Mouse (Mus musculus) bone marrow macrophage, adult 2 months (primary cell): ENCODE results near the gene Hlx. TPM values are rescaled to one million over a fixed set of nuclear protein-coding genes. Genes with fewer than 3 reads are reported as not detected.

ENCODE experiments used
- H3K27ac ChIP-seq: 2 replicates; pipeline ENCODE4 v1.5.1; 2012; ENCODE audit warnings: low read depth, low read length; ENCODE audit not compliant: insufficient read depth
- H3K4me1 ChIP-seq: 2 replicates; pipeline ENCODE4 v1.6.1; 2012; ENCODE audit warnings: low read length; ENCODE audit not compliant: control insufficient read depth, insufficient read depth
- H3K4me3 ChIP-seq: 2 replicates; pipeline ENCODE4 v1.5.1; 2012; ENCODE audit warnings: mild to moderate bottlenecking, low read length, moderate library complexity; ENCODE audit not compliant: insufficient read depth
- CTCF ChIP-seq: IDR thresholded peaks from 2 replicates; pipeline ENCODE4 v1.5.1; 2012; ENCODE audit warnings: low read depth, mild to moderate bottlenecking, low read length, moderate library complexity
- POLR2A ChIP-seq: IDR thresholded peaks from 2 replicates; pipeline ENCODE4 v1.6.1; 2012; ENCODE audit warnings: mild to moderate bottlenecking, low read depth, low read length, borderline replicate concordance
- polyA plus RNA-seq: library from polyadenylated mRNA; stranded (reverse); fragments of >200 nt; gene quantifications from 2 replicates; pipeline ENCODE4 v1.2.4, GENCODE M21; 2012; ENCODE audit not compliant: missing spikeins, insufficient read depth, insufficient read length

The Hlx gene
- 63.1 and 68.5 TPM in 2 replicates for polyA plus RNA-seq

- no peak for TF ChIP-seq CTCF
- TF ChIP-seq POLR2A, result no peak
- peak within 1 kb of the TSS; percentile 91 for H3K4me3 ChIP-seq
- H3K27ac ChIP-seq, result peak within 1 kb of the TSS; percentile 97
- H3K4me1 ChIP-seq, result peaks cover 18% of the 10 kb centered on the region
Measured at GRCm38 (mm10) chr1:184732556-184733049, at the start of gene Hlx. TSS of gene Hlx (minus strand) at chr1:184732619.

- H3K4me1 ChIP-seq, result 0 out of 2 replicates have a peak, but pooled peaks cover 2% of the 10 kb centered on the region
- H3K27ac ChIP-seq, result no peak overlapping the region
- TF ChIP-seq CTCF (no peak), POLR2A (no peak)
- H3K4me3 ChIP-seq, result no peak overlapping the region
Measured at GRCm38 (mm10) chr1:184782161-184782513, 49.7 kb upstream of the Hlx start.

DNA sequence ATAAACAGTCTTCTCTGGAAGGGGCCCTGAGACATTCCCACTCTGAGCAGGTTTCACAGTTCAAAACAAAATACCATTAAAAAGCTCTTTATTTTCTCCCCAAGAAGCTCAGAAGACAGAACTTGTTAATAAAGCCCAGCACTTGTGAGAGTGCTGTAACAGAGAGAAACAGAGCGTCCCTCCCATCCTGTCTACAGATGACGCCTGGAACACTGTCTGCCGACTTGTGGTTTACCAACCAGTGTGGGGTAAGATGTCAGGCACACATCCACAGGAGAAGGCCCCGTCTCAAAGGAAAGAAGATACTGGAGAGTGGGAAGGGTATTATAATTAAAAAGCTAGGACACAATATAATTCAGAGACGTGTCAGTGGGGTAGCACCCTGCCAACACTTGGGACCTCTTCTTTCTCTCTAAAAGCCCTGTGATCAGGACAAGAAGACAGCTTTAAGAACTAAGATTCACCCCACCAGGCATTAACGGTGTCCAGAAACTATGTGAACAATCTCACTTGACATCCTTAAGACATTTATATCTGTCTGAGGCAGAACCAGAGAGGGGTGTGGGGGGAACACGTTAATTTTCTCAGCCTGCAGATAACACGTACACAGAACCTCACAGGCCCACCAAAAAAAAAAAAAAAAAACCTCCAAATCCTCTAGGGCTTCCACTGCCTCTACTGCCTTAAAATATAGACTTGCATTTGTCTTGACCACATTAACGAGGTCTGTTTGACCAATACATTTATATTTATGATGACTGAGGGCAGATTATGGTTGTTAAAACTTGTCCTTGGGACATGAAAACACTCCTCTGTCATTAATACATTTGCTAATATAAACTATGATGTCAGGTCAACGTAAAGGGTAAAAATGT, 49.1 kb upstream of the Hlx start:
- Histone ChIP-seq H3K4me1 (0 out of 2 replicates have a peak, but pooled peaks cover 2% of the 10 kb centered on the region), H3K27ac (no peak overlapping the region), H3K4me3 (no peak overlapping the region)
- TF ChIP-seq CTCF (no peak), POLR2A (no peak)

DNA sequence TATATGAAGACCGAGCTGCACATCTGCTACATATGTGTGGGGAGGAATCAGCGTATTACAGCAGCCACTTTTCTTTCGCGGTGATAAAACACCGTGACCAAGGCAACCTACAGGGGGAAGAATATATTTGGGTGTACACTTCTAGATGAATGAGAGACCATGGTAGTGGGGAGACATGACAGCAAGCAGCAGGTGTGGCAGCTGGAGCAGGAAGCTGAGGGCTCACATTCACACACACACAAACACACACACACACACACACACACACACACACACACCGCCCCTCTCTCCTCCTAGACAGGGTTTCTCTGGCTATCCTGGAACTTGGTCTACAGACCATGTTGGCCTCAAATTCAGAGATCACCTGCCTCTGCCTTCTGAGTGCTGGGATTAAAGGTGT, 45.7 kb upstream of the Hlx start:
- H3K4me1 ChIP-seq, result 0 out of 2 replicates have a peak, but pooled peaks cover 2% of the 10 kb centered on the region
- TF ChIP-seq POLR2A, result no peak
- no peak for TF ChIP-seq CTCF
- no peak overlapping the region for H3K4me3 ChIP-seq
- H3K27ac ChIP-seq, result no peak overlapping the region

GRCm38 (mm10) chr1:184777061-184777795, 44.8 kb upstream of the Hlx start:
- 0 out of 2 replicates have a peak, but pooled peaks cover 2% of the 10 kb centered on the region for H3K4me1 ChIP-seq
- no peak overlapping the region for H3K27ac ChIP-seq
- no peak for TF ChIP-seq CTCF
- no peak for TF ChIP-seq POLR2A
- H3K4me3 ChIP-seq, result no peak overlapping the region

GRCm38 (mm10) chr1:184775289-184775688, 42.9 kb upstream of the Hlx start:
- TF ChIP-seq POLR2A (no peak), CTCF (no peak)
- peaks cover 6% of the 10 kb centered on the region; the same call in 1 of the 2 replicates for H3K4me1 ChIP-seq
- no peak overlapping the region for H3K4me3 ChIP-seq
- no peak overlapping the region for H3K27ac ChIP-seq

DNA sequence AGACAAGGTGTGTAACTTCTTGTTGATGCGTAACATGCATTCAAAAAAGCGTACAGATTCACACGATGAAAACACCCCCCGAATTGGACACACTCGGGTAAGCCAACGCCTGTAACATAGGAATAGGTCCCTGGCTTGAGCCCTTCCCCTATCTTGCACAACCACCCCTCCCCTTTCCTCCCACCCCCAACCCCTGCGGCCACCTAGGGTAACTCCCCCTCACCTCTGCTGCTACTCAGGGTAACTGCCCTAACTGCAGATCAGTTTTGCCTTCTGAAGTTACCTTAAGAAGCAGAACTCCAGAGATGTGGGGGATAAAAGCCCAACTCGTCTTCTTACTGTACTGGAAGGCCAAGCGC, 39.5 kb upstream of the Hlx start:
- TF ChIP-seq POLR2A (no peak), CTCF (no peak)
- H3K4me3 ChIP-seq, result no peak overlapping the region
- peaks cover 4% of the 10 kb centered on the region; the same call in 1 of the 2 replicates for H3K4me1 ChIP-seq
- H3K27ac ChIP-seq, result no peak overlapping the region

DNA sequence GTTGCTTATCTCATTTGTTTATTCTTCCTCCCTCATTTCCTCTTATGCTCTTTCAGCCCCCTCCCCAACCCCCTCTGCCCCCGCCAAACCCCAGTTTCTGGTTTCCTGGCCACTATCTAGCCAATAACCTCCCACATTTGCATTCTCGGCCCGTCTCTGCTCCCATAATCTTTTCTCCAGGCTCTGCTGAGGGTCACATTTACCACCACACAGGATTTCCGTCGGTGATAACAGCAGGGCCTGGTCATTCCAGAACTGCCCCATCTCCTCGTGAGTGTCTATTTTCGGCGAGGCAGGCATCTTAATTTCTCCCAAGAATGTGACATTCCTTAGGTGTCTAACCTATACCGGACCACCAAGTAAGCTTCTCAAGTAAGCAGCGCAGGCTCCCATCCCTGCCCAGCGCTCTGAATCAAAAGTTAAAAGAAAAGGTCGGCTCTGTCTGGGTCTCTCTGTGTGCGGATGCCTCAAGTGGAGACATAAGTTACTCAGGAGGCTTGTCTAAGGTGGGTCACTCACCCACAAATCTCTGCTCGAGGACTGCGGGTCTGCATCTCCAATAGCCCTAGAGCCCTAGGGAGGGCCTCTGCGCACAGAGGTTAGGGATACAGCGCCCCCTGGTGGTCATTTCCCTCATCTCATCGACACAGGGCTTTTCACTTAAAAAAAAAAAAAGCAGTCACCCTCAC, 38.9 kb upstream of the Hlx start:
- peak; percentile 88 for TF ChIP-seq CTCF
- TF ChIP-seq POLR2A, result no peak
- Histone ChIP-seq H3K4me3 (no peak overlapping the region), H3K4me1 (peaks cover 4% of the 10 kb centered on the region; the same call in 1 of the 2 replicates), H3K27ac (no peak overlapping the region)

DNA sequence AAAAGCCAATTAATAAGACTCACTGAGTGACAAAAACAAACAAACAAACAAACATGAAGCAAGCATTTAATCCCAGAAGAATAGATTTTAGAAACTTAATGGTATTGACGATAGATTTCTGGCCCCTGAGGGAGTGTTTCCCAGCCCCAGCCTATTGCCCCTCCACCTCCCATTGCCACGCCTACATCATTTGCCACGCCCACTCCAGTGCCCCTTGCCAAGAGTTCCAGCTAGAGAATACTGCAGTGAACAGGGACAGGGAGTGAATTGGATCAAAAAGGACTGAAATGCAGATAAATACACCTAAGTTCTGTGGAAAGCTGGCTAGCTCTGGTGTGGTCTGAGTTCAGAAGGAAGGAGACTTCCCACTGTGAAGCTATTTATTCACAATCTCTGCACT, 31.4 kb upstream of the Hlx start:
- no peak for TF ChIP-seq CTCF
- no peak for TF ChIP-seq POLR2A
- no peaks in the 10 kb centered on the region for H3K4me1 ChIP-seq
- H3K27ac ChIP-seq, result no peak overlapping the region
- no peak overlapping the region for H3K4me3 ChIP-seq
